Mouse (Mus musculus) cerebellum, postnatal 10 days (tissue): ENCODE data around the gene Pcyt1b.

Experiments used
- DNase-seq, 2 experiments: peaks; one replicate each; pipeline ENCODE4 v3.0.0; 2021; ENCODE audit warnings: mixed read lengths in 2 of 2

Pcyt1b gene

GRCm38 (mm10) chrX:93654218-93655002, at the start of gene Pcyt1b:
Gene Pcyt1b, plus strand, starts transcription at chrX:93654863.
- no peak for DNase-seq

GRCm38 (mm10) chrX:93630256-93630655, 24.4 kb upstream of the Pcyt1b start:
- DNase-seq, result peak; percentile 2 to 18

- DNase-seq, result peak; percentile 88 to 92
Measured at GRCm38 (mm10) chrX:93631657-93632449, 22.8 kb upstream of the Pcyt1b start, which contains the start of gene Pola1. Gene Pola1, minus strand, starts transcription at chrX:93632155.

GRCm38 (mm10) chrX:93634861-93635375, 19.7 kb upstream of the Pcyt1b start:
- no peak for DNase-seq

GRCm38 (mm10) chrX:93643600-93643999, 11.1 kb upstream of the Pcyt1b start:
- DNase-seq, result no peak

GRCm38 (mm10) chrX:93644022-93644421, 10.6 kb upstream of the Pcyt1b start:
- no peak for DNase-seq

- no peak for DNase-seq
Measured at GRCm38 (mm10) chrX:93650738-93651137, 3.9 kb upstream of the Pcyt1b start.

- no peak for DNase-seq
Measured at GRCm38 (mm10) chrX:93655153-93655552, 490 bp downstream of the Pcyt1b start.

GRCm38 (mm10) chrX:93663919-93664586, 9.4 kb downstream of the Pcyt1b start:
- DNase-seq, result no peak

- DNase-seq, result no peak
Measured at GRCm38 (mm10) chrX:93664787-93665186, 10.1 kb downstream of the Pcyt1b start.

- DNase-seq, result peak in 1 of 2 experiments; percentile 2
Measured at GRCm38 (mm10) chrX:93674432-93674831, 19.8 kb downstream of the Pcyt1b start.

GRCm38 (mm10) chrX:93674836-93675795, 20.5 kb downstream of the Pcyt1b start:
- peak; percentile 72 to 76 for DNase-seq

GRCm38 (mm10) chrX:93676228-93676627, 21.6 kb downstream of the Pcyt1b start:
- DNase-seq, result peak in 1 of 2 experiments; percentile 1

GRCm38 (mm10) chrX:93689287-93689686, 34.6 kb downstream of the Pcyt1b start:
- no peak for DNase-seq

- DNase-seq, result no peak
Measured at GRCm38 (mm10) chrX:93690672-93691071, 36.0 kb downstream of the Pcyt1b start.

- DNase-seq, result no peak
Measured at GRCm38 (mm10) chrX:93697596-93697995, 42.9 kb downstream of the Pcyt1b start.

GRCm38 (mm10) chrX:93700528-93701225, 46.0 kb downstream of the Pcyt1b start:
- peak; percentile 63 to 71 for DNase-seq

- DNase-seq, result no peak
Measured at GRCm38 (mm10) chrX:93712566-93712965, 57.9 kb downstream of the Pcyt1b start.

- no peak for DNase-seq
Measured at GRCm38 (mm10) chrX:93729529-93729928, 74.9 kb downstream of the Pcyt1b start.

- DNase-seq, result no peak
Measured at GRCm38 (mm10) chrX:93730854-93731253, 76.2 kb downstream of the Pcyt1b start.

- no peak for DNase-seq
Measured at GRCm38 (mm10) chrX:93732407-93732806, 77.7 kb downstream of the Pcyt1b start.
